Mouse (Mus musculus): ENCODE results near the gene Tmem178b. TPM values are rescaled to one million over a fixed set of nuclear protein-coding genes. Genes with fewer than 3 reads are reported as not detected.

The Tmem178b gene
- polyA plus RNA-seq, 1 experiment from 2014 or later, result 29.8 TPM

- peaks cover 6% of the 10 kb centered on the region; the same call in 1 of the 2 replicates for H3K36me3 ChIP-seq
- no peaks in the 10 kb centered on the region; the same call in 1 of the 2 replicates for H3K9me3 ChIP-seq
- no peak overlapping the region for H3K4me3 ChIP-seq (replicated peaks)
- no peak overlapping the region for H3K9ac ChIP-seq (replicated peaks)
- peaks cover 10% of the 10 kb centered on the region for H3K4me1 ChIP-seq (replicated peaks)
- no peak overlapping the region for H3K4me2 ChIP-seq (replicated peaks)
- H3K27me3 ChIP-seq, result no peaks in the 10 kb centered on the region
- 83% methylated on average over 3 of the region's 3 CpGs for WGBS
- ATAC-seq, result no peak
- no peak overlapping the region for H3K27ac ChIP-seq
These were observed 17.7 kb downstream of the Tmem178b start for GRCm38 (mm10) chr6:39890811-39891210.

DNA sequence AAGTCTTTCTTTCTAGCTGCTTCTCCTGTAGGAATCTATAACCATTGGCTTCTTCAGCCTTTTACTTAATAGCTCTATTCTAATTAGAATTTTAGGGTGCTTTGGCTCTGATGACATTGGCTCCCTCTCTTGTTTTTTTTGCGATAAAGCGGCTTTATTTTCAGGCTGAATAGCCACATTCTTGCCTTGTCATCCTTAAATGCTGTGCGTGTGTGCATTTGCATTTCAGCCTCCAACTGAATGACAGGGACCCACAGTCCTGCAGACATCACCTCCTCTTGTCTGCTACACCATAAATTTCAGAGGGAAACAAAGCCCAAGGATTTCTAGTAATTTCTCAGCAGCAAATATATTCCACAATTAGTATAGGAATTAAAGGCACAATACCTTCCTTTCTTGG is 23.4 kb downstream of the Tmem178b start:
- no peak overlapping the region for H3K4me2 ChIP-seq (replicated peaks)
- peaks cover 26% of the 10 kb centered on the region for H3K4me1 ChIP-seq (replicated peaks)
- H3K9ac ChIP-seq (replicated peaks), result no peak overlapping the region
- H3K36me3 ChIP-seq, result no peaks in the 10 kb centered on the region
- WGBS, result 28% methylated on average over 3 of the region's 3 CpGs
- no peaks in the 10 kb centered on the region for H3K27me3 ChIP-seq
- no peaks in the 10 kb centered on the region for H3K9me3 ChIP-seq
- ATAC-seq, result no peak
- no peak overlapping the region for H3K4me3 ChIP-seq (replicated peaks)
- H3K27ac ChIP-seq, result 0 out of 2 replicates have a peak overlapping the region, but pooled peaks have one; percentile 44

GRCm38 (mm10) chr6:39899231-39899630 is 26.2 kb downstream of the Tmem178b start:
- no peaks in the 10 kb centered on the region for H3K36me3 ChIP-seq
- no peak overlapping the region for H3K27ac ChIP-seq
- H3K27me3 ChIP-seq, result no peaks in the 10 kb centered on the region
- WGBS, result 61% methylated on average over 4 of the region's 4 CpGs
- no peak for ATAC-seq
- H3K9me3 ChIP-seq, result no peaks in the 10 kb centered on the region
- H3K9ac ChIP-seq (replicated peaks), result no peak overlapping the region
- H3K4me1 ChIP-seq (replicated peaks), result peaks cover 37% of the 10 kb centered on the region
- H3K4me3 ChIP-seq (replicated peaks), result no peak overlapping the region
- H3K4me2 ChIP-seq (replicated peaks), result no peak overlapping the region

DNA sequence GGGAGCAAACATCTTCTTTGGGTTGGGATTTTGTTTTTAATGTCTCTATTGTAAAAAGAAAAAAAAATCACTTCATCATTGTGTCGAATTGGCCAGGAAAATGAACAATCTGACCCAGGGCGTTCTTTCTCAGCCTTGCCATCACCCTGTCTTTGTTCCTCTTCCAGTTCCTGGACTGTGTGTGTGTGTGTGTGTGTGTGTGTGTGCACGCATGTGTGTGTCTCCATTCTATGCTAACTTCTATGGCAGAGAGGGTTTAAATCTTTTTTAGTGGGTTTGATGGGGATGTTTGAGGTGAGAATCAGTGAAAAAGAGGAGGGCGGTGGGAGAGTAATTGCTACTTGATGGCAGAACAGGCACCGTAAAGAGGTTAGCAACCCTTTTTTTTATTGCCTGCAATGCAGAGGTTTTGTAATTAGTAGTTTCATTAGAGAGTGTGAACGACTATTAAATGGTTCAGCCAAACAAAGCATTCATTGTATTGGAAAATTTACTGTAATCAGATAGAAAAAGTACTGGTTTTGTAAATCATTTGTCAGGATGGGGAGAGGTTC is 30.2 kb downstream of the Tmem178b start:
- Histone ChIP-seq H3K27me3 (no peaks in the 10 kb centered on the region), H3K4me2 (replicated peaks) (no peak overlapping the region), H3K4me1 (replicated peaks) (peaks cover 26% of the 10 kb centered on the region), H3K36me3 (no peaks in the 10 kb centered on the region), H3K27ac (peak overlapping the region; percentile 51; the same call in 1 of the 2 replicates), H3K9ac (replicated peaks) (no peak overlapping the region), H3K4me3 (replicated peaks) (no peak overlapping the region), H3K9me3 (no peaks in the 10 kb centered on the region)
- ATAC-seq, result no peak
- WGBS, result 70% methylated on average over 6 of the region's 6 CpGs

DNA sequence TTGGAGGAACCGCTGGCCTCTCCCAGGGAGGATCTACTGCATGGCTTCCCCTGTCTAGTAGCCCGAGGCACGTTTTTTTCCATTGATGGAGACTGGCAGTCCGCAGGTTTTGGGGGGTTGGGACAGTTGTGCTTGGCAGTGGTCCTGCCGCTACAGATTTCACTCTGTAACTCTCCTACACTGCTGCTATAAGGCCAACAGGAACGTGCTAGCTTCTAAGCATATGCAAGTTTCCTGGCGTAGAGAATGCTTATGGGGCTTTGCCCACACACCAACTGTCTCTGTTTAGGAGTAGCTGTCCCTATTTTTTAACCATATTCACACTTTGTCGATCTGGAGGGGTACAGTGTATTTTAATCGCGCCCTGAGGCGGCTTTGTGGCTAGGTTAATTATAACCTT is 30.8 kb downstream of the Tmem178b start:
- Histone ChIP-seq H3K9me3 (no peaks in the 10 kb centered on the region), H3K27ac (peak overlapping the region; percentile 27; the same call in 1 of the 2 replicates), H3K9ac (replicated peaks) (no peak overlapping the region), H3K36me3 (no peaks in the 10 kb centered on the region), H3K27me3 (no peaks in the 10 kb centered on the region), H3K4me2 (replicated peaks) (no peak overlapping the region), H3K4me3 (replicated peaks) (no peak overlapping the region), H3K4me1 (replicated peaks) (peaks cover 26% of the 10 kb centered on the region)
- ATAC-seq, result peak; percentile 63; the same call in 1 of the 2 replicates
- 62% methylated on average over 11 of the region's 11 CpGs for WGBS

DNA sequence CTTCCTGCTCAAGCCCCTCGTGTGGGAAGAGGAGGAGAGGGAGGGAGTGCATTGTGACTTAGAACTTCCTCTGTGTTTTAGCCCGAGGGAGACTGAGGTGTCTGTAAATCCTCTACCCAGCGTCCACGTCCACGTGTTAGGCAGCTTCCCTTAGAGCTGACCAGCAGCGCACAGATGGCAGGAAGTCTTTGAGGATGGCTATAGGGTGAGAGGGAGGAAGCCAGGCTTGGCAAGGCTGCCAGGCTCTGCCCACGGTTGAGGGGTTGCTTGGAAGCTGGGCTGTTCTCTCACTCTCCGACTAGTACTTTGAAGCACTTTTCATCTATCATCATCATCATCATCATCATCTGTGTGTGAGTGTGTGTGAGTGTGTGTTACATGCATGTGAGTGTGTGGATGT is 41.9 kb downstream of the Tmem178b start:
- H3K4me3 ChIP-seq (replicated peaks), result no peak overlapping the region
- H3K9ac ChIP-seq (replicated peaks), result no peak overlapping the region
- peaks cover 26% of the 10 kb centered on the region for H3K4me1 ChIP-seq (replicated peaks)
- no peaks in the 10 kb centered on the region for H3K9me3 ChIP-seq
- H3K27ac ChIP-seq, result no peak overlapping the region
- no peak for ATAC-seq
- H3K27me3 ChIP-seq, result no peaks in the 10 kb centered on the region
- 44% methylated on average over 8 of the region's 8 CpGs for WGBS
- H3K36me3 ChIP-seq, result 0 out of 2 replicates have a peak, but pooled peaks cover 5% of the 10 kb centered on the region
- no peak overlapping the region for H3K4me2 ChIP-seq (replicated peaks)

- no peak for ATAC-seq
- no peak overlapping the region for H3K4me3 ChIP-seq (replicated peaks)
- H3K9ac ChIP-seq (replicated peaks), result no peak overlapping the region
- H3K27me3 ChIP-seq, result no peaks in the 10 kb centered on the region
- no peak overlapping the region for H3K4me2 ChIP-seq (replicated peaks)
- no peak overlapping the region for H3K27ac ChIP-seq
- H3K4me1 ChIP-seq (replicated peaks), result peaks cover 26% of the 10 kb centered on the region
- WGBS, result 77% methylated on average over 2 of the region's 2 CpGs
- H3K9me3 ChIP-seq, result no peaks in the 10 kb centered on the region
- H3K36me3 ChIP-seq, result 0 out of 2 replicates have a peak, but pooled peaks cover 5% of the 10 kb centered on the region
These were observed 42.7 kb downstream of the Tmem178b start for GRCm38 (mm10) chr6:39915636-39916281.

DNA sequence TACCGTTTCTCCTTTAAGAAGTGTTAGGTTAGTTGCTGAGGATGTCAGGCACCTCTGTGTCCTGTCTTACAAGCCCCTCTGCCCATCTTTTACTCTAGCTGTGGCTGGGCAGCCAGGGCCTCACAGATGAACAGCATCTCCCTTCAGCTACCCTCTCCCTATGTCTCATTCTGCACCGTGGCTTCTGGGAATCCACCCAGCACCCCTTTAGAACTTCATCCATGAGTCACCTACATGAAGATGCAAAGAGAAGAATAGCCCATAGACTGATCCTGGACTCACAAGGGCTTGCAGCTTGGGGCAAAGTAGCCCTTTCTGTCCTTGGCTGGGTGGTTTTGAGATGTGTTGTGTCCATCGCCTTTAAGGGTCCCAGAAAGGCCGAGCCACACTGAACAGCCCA is 43.4 kb downstream of the Tmem178b start:
- Histone ChIP-seq H3K4me1 (replicated peaks) (peaks cover 26% of the 10 kb centered on the region), H3K9me3 (no peaks in the 10 kb centered on the region), H3K9ac (replicated peaks) (no peak overlapping the region), H3K27ac (no peak overlapping the region), H3K27me3 (no peaks in the 10 kb centered on the region), H3K36me3 (0 out of 2 replicates have a peak, but pooled peaks cover 5% of the 10 kb centered on the region), H3K4me2 (replicated peaks) (no peak overlapping the region), H3K4me3 (replicated peaks) (no peak overlapping the region)
- WGBS, result 82% methylated on average over 4 of the region's 4 CpGs
- no peak for ATAC-seq

GRCm38 (mm10) chr6:39917242-39917641 is 44.2 kb downstream of the Tmem178b start:
- H3K4me3 ChIP-seq (replicated peaks), result no peak overlapping the region
- H3K9me3 ChIP-seq, result no peaks in the 10 kb centered on the region
- no peaks in the 10 kb centered on the region for H3K36me3 ChIP-seq
- H3K4me1 ChIP-seq (replicated peaks), result peaks cover 26% of the 10 kb centered on the region
- H3K27ac ChIP-seq, result peak overlapping the region; percentile 30; the same call in 1 of the 2 replicates
- H3K9ac ChIP-seq (replicated peaks), result 0 out of 2 replicates have a peak overlapping the region, but pooled peaks have one; percentile 0
- H3K4me2 ChIP-seq (replicated peaks), result no peak overlapping the region
- WGBS, result 22% methylated on average over 8 of the region's 8 CpGs
- 0 out of 2 replicates have a peak, but pooled peaks have one; percentile 58 for ATAC-seq
- no peaks in the 10 kb centered on the region for H3K27me3 ChIP-seq

- H3K36me3 ChIP-seq, result no peaks in the 10 kb centered on the region
- H3K4me1 ChIP-seq (replicated peaks), result peaks cover 26% of the 10 kb centered on the region
- no peak overlapping the region for H3K4me2 ChIP-seq (replicated peaks)
- peak overlapping the region; percentile 30; the same call in 1 of the 2 replicates for H3K27ac ChIP-seq
- H3K9ac ChIP-seq (replicated peaks), result 0 out of 2 replicates have a peak overlapping the region, but pooled peaks have one; percentile 0
- no peak for ATAC-seq
- WGBS, result 81% methylated on average over 6 of the region's 6 CpGs
- no peak overlapping the region for H3K4me3 ChIP-seq (replicated peaks)
- H3K27me3 ChIP-seq, result no peaks in the 10 kb centered on the region
- H3K9me3 ChIP-seq, result no peaks in the 10 kb centered on the region
These were observed 44.7 kb downstream of the Tmem178b start for GRCm38 (mm10) chr6:39917729-39918128.

DNA sequence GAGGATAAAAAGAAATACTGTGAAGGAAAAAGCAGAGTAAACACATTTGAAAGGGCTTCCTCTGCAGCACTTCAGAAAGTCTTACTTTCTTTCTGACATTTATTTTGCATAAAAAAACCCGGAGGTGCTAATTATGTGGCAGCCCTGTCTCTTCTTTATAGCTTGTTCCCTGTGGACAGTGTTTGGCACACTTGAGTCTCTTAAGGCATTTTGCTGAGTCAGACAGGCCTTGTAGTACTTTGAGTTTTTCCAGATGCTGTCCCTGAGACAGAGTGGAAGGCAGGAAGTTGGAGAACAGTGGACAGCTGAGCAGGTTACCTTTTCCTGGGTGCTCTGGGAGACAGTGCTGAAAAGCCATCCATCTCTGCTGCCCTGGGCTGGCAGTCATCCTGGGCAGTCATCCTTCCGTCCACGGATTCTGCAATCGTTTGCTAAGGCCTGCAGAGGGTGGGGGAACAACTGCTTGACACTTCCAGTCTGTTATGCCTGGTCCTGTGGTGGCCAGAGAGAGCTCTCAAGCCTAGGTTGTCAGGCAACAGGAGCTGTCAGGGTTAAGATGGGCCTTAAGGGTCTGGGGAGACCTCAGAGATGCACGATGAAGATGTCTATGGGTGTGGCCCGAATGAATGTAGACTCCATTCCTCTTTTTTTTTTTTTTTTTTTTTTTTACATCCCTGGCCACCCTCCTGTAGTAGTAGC is 46.1 kb downstream of the Tmem178b start:
- H3K36me3 ChIP-seq, result no peaks in the 10 kb centered on the region
- no peak overlapping the region for H3K9ac ChIP-seq (replicated peaks)
- H3K4me2 ChIP-seq (replicated peaks), result no peak overlapping the region
- no peak overlapping the region for H3K4me3 ChIP-seq (replicated peaks)
- H3K4me1 ChIP-seq (replicated peaks), result peaks cover 26% of the 10 kb centered on the region
- H3K27ac ChIP-seq, result no peak overlapping the region
- no peaks in the 10 kb centered on the region for H3K9me3 ChIP-seq
- WGBS, result 89% methylated on average over 6 of the region's 6 CpGs
- no peak for ATAC-seq
- H3K27me3 ChIP-seq, result no peaks in the 10 kb centered on the region

GRCm38 (mm10) chr6:39926442-39926841 is 53.4 kb downstream of the Tmem178b start:
- H3K36me3 ChIP-seq, result peaks cover 8% of the 10 kb centered on the region
- H3K4me2 ChIP-seq (replicated peaks), result no peak overlapping the region
- H3K27ac ChIP-seq, result no peak overlapping the region
- 89% methylated on average over 10 of the region's 10 CpGs for WGBS
- 0 out of 2 replicates have a peak, but pooled peaks cover 8% of the 10 kb centered on the region for H3K9me3 ChIP-seq
- H3K4me1 ChIP-seq (replicated peaks), result peaks cover 11% of the 10 kb centered on the region; the same call in 1 of the 2 replicates
- no peak overlapping the region for H3K4me3 ChIP-seq (replicated peaks)
- H3K9ac ChIP-seq (replicated peaks), result no peak overlapping the region
- no peak for ATAC-seq
- no peaks in the 10 kb centered on the region for H3K27me3 ChIP-seq

Measured in midbrain, embryonic 13.5 days (tissue).